Mouse (Mus musculus) retina, adult 2 months (tissue): ENCODE results near the gene Ap1g2.
A peak's percentile ranks its signal among the peaks of the same experiment; 100 is the strongest.

ENCODE experiments used
- DNase-seq: peaks from one replicate; pipeline ENCODE4 v3.0.0-alpha.2; 2012; ENCODE audit warnings: low read depth, low spot score

The Ap1g2 gene

GRCm38 (mm10) chr14:55105836-55106809 is at the start of gene Ap1g2:
Ap1g2 (minus strand) TSS chr14:55106593.
- no peak for DNase-seq

- no peak for DNase-seq
These were observed 46.6 kb upstream of the Ap1g2 start for GRCm38 (mm10) chr14:55152951-55153481.

- no peak for DNase-seq
These were observed 45.8 kb upstream of the Ap1g2 start for GRCm38 (mm10) chr14:55152174-55152573.

DNA sequence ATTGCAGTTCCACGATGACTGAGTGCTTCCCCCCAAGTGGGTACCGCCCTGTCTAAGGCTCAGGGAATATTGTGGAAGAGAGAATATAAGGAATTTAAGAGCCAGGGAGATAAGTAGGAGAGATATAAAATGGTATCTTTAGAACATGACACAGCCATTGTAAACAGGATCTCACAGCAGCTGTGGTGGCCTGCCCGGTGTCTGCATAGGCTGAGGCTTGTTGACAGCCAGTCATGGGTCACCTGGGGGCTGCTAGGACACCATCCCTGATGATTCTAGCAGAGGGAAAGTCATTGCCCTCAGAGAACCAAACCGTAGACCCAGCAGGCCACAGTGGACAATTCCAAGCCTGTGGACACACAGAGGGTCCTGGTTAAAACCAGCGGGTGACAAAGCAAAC is 44.6 kb upstream of the Ap1g2 start:
- DNase-seq = no peak

- no peak for DNase-seq
These were observed 42.6 kb upstream of the Ap1g2 start for GRCm38 (mm10) chr14:55149041-55149440.

- DNase-seq = peak; percentile 53
These were observed 42.0 kb upstream of the Ap1g2 start for GRCm38 (mm10) chr14:55148363-55148915.

GRCm38 (mm10) chr14:55146829-55147401 is 40.5 kb upstream of the Ap1g2 start:
- DNase-seq = no peak

- DNase-seq = no peak
These were observed 39.9 kb upstream of the Ap1g2 start for GRCm38 (mm10) chr14:55146324-55146723.

GRCm38 (mm10) chr14:55139313-55139712 is 32.9 kb upstream of the Ap1g2 start:
- no peak for DNase-seq

- DNase-seq = no peak
These were observed 29.3 kb upstream of the Ap1g2 start for GRCm38 (mm10) chr14:55135676-55136075.

DNA sequence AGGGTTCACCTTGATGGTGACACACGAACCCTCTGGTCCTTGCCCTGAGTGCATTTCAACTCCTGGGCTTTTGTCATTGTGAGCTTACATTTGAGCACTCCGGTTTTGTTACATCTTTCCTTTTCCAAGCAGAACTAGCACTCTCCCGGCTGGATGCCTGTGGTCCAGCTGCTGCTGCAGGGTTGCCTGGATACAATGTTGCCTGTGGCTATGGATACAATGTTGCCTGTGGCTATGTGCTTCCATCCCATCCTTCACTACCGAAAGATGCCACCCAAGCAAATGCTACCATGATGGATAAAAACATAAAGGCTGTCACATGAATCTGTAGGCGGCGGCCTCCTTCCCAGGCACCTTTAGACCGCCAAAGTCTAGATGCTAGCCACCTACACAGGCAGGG is 20.1 kb upstream of the Ap1g2 start:
- no peak for DNase-seq

- DNase-seq = no peak
These were observed 19.3 kb upstream of the Ap1g2 start for GRCm38 (mm10) chr14:55125711-55126110.

- DNase-seq = no peak
These were observed 16.0 kb upstream of the Ap1g2 start for GRCm38 (mm10) chr14:55122359-55122758.

- peak; percentile 53 for DNase-seq
These were observed 15.6 kb upstream of the Ap1g2 start for GRCm38 (mm10) chr14:55121947-55122346.

GRCm38 (mm10) chr14:55119421-55120134 is 13.2 kb upstream of the Ap1g2 start:
- DNase-seq = no peak

- DNase-seq = no peak
These were observed 12.5 kb upstream of the Ap1g2 start for GRCm38 (mm10) chr14:55118852-55119251.

DNA sequence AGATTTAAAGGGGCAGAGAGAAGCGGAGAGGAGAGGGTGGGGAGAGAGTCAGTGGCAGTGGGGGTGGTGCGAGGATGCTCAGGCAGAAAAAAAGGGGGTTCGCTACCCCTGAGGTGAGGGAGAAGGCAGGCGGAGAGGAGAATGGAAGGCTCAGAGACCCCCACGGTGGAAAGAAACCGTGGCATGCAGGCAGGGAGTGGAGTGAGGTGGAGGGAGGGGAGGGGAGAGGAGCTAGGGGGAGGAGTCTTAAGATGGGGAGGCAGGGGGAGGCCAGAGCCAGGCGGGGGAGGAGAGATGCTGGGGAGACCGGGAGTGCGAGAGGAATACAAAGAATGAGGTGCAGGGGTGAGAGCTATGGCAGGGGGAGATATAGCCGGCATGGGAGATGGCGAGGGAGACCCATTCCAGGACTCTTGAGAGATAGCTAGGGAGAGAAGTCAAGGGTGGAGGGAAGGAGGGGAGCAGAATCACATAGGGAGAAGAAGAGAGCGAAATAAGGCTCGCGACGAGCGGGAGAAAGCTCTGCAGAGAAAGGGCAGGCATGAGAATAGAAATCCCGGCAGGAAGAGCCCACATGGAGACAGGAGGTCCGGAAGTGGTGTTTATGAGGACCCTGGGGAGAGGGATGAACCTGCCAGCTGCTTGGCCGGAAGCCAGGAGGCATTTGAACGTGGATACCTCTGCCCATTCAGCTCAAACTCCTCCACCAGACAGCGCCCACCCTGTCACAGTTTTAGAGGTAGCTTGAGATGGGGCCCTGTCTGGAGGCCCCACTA is 10.2 kb upstream of the Ap1g2 start, which contains the start of gene Jph4:
Jph4 (minus strand) TSS at position 511 of the 776 bp plus-strand sequence.
- DNase-seq = no peak

- DNase-seq = no peak
These were observed 9.5 kb upstream of the Ap1g2 start for GRCm38 (mm10) chr14:55115846-55116245.

DNA sequence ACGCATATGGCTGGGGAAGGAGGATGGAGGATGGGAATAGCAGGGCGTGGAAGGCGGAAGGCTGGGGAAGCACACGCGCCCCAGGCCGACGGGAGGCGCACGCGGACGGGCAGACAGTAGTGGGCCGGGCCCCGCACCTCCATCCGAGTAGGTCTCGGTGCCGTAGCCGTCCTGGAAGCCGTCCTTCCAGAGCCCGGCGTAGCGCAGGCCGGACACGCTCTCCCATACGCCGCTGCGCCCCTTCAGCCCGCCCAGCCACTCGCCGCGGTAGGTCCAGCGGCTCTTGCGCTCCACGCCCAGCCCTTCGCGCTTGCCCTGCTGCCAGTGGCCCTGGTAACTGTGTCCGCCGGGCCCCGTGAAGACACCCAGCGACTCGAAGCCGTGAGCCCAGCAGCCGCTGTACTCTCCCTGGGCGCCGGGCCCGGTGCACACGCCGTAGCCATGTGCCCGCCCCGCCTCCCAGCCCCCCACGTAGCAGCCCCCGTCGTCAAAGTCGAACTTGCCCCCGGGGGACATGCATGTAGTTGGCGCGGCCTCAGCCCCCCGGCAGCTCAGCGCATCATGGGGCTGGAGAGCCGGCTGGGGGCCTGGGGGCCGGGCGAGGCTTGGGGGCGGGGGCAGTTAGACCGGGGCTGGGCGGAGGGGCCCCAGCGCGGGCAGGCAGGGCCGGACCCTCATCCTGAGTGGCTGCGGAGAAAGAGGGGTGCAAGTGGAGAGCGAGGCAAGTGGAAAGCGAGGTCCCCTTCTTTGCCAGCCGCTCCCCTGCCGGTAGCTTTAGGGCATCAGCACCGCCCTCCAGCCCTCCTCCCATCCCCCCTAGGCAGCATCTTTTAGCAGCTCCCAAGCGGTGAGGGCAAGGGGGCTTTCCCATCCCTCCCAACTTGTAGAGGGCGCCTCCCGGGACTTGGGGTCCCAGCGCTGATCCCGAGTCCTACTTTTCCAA is 8.6 kb upstream of the Ap1g2 start:
- DNase-seq = no peak
